Mouse (Mus musculus) embryo, embryonic 11 days (tissue): Measurements from ENCODE around the gene Cmtm7.

Source experiments
- DNase-seq: peaks from one replicate; pipeline ENCODE4 v3.0.0-alpha.2; 2015

Gene Cmtm7

DNA sequence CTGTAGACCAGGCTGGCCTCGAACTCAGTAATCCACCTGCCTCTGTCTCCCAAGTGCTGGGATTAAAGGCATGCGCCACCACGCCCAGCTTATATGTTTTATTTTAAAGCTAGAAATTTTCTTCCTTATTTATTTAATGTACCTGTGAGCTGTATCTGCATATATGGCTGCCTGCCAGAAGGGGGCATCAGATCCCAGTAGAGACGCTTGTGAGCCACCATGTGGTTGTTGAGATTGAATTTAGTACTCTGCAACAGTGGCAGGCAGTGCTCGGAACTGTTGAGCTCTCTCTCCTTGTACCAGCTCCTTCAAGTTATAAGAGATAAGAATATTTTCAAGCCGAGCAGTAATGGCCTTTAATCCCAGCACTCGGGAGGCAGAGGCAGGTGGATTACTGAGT, 71.3 kb downstream of the Cmtm7 start:
- peak; percentile 41 for DNase-seq

DNA sequence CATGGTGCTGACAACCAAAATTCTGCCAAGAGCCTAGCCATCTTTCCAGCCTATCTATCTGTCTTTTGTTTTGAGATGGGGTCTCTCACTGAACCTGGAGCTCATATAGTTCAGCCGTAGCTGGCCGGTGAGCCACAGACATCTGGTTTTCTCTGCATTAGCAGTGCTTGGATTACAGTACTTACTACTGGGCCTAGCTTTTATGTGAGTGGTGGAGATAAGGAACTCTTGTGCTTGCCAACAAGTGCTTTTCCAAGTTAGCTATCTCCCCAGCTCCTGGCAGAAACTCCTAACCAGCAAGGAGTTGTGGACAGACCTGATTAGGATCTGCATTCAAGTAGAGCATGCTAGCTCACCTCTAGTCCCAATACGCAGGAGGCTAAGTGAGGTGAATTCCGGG, 73.9 kb downstream of the Cmtm7 start:
- no peak for DNase-seq
